Mouse (Mus musculus) embryonic facial prominence, embryonic 10.5 days (tissue): ENCODE measurements around the gene Ssc5d. TPM values are rescaled to one million over a fixed set of nuclear protein-coding genes. Genes with fewer than 3 reads are reported as not detected.
A peak's percentile ranks its signal among the peaks of the same experiment; 100 is the strongest.

ENCODE experiments used
- DNase-seq: peaks from one replicate; pipeline ENCODE4 v3.0.0-alpha.2; 2017; ENCODE audit warnings: low spot score
- H3K27ac ChIP-seq: fragments of 300-500 bp; sonication (generic); replicated peaks from 2 replicates; pipeline ENCODE4 v1.5.1; 2016; ENCODE audit warnings: mild to moderate bottlenecking
- H3K27me3 ChIP-seq: fragments of 300-500 bp; sonication (generic); replicated peaks from 2 replicates; pipeline ENCODE4 v1.6.1; 2016; ENCODE audit warnings: low read depth, mild to moderate bottlenecking; ENCODE audit not compliant: poor library complexity, severe bottlenecking
- H3K36me3 ChIP-seq: fragments of 300-500 bp; sonication (generic); replicated peaks from 2 replicates; pipeline ENCODE4 v1.6.1; 2016; ENCODE audit warnings: mild to moderate bottlenecking, moderate library complexity
- H3K4me1 ChIP-seq: fragments of 300-500 bp; sonication (generic); 2 replicates; pipeline ENCODE4 v1.6.1; 2016
- H3K4me3 ChIP-seq: fragments of 300-500 bp; sonication (generic); 2 replicates; pipeline ENCODE4 v1.5.1; 2016; ENCODE audit warnings: mild to moderate bottlenecking, moderate library complexity
- H3K9me3 ChIP-seq: fragments of 300-500 bp; sonication (generic); 2 replicates; pipeline ENCODE4 v1.6.1; 2016; ENCODE audit warnings: mild to moderate bottlenecking
- WGBS: fragments of 180-500 bp; shearing (Covaris S2); methylation state at CpG from one replicate; pipeline ENCODE4 v1.1.7; 2016; 5-methylcytosine and 5-hydroxymethylcytosine counted together
- polyA plus RNA-seq: library from polyadenylated mRNA; unstranded; fragments of >200 nt; fragmentation: Nextera tagmentation; extraction: Ambion mirVana; gene quantifications from 2 replicates; pipeline ENCODE4 v1.2.1, GENCODE M21; 2016

Gene Ssc5d
- polyA plus RNA-seq, 1 experiment from 2014 or later: 1.4 TPM

GRCm38 (mm10) chr7:4964988-4965387 is 39.4 kb downstream of the Ssc5d start:
- no peaks in the 10 kb centered on the region for H3K36me3 ChIP-seq
- 81% methylated on average over 5 of the region's 5 CpGs for WGBS
- no peaks in the 10 kb centered on the region for H3K27me3 ChIP-seq
- no peak for DNase-seq
- H3K4me1 ChIP-seq: peaks cover 12% of the 10 kb centered on the region
- no peak overlapping the region for H3K4me3 ChIP-seq
- H3K9me3 ChIP-seq: no peaks in the 10 kb centered on the region
- H3K27ac ChIP-seq: no peak overlapping the region

- Histone ChIP-seq H3K4me3 (no peak within 1 kb of the TSS), H3K9me3 (no peaks in the 10 kb centered on the region), H3K27ac (no peak within 1 kb of the TSS; the same call in 1 of the 2 replicates), H3K27me3 (no peaks in the 10 kb centered on the region), H3K4me1 (0 out of 2 replicates have a peak, but pooled peaks cover 3% of the 10 kb centered on the region), H3K36me3 (no peaks in the 10 kb centered on the region)
- 42% methylated on average over 6 of the region's 6 CpGs for WGBS
- no peak for DNase-seq
These were observed 45.5 kb downstream of the Ssc5d start, which contains the start of gene Sbk3 for GRCm38 (mm10) chr7:4971068-4971467. TSS of gene Sbk3 (minus strand) at chr7:4971168.

- Histone ChIP-seq H3K36me3 (no peaks in the 10 kb centered on the region), H3K4me1 (0 out of 2 replicates have a peak, but pooled peaks cover 3% of the 10 kb centered on the region), H3K27me3 (no peaks in the 10 kb centered on the region), H3K27ac (no peak overlapping the region; the same call in 1 of the 2 replicates), H3K4me3 (no peak overlapping the region), H3K9me3 (no peaks in the 10 kb centered on the region)
- DNase-seq: no peak
- WGBS: 26% methylated on average over 7 of the region's 7 CpGs
These were observed 46.1 kb downstream of the Ssc5d start for GRCm38 (mm10) chr7:4971710-4972109.

- 70% methylated on average over 18 of the region's 18 CpGs for WGBS
- no peak overlapping the region for H3K4me3 ChIP-seq
- no peaks in the 10 kb centered on the region for H3K27me3 ChIP-seq
- no peaks in the 10 kb centered on the region for H3K36me3 ChIP-seq
- H3K27ac ChIP-seq: no peak overlapping the region
- H3K9me3 ChIP-seq: peaks cover 4% of the 10 kb centered on the region; the same call in 1 of the 2 replicates
- DNase-seq: no peak
- 0 out of 2 replicates have a peak, but pooled peaks cover 3% of the 10 kb centered on the region for H3K4me1 ChIP-seq
These were observed 46.9 kb downstream of the Ssc5d start for GRCm38 (mm10) chr7:4972321-4973047.

- no peak overlapping the region for H3K27ac ChIP-seq
- DNase-seq: no peak
- H3K9me3 ChIP-seq: peaks cover 4% of the 10 kb centered on the region; the same call in 1 of the 2 replicates
- no peak overlapping the region for H3K4me3 ChIP-seq
- H3K27me3 ChIP-seq: no peaks in the 10 kb centered on the region
- H3K36me3 ChIP-seq: no peaks in the 10 kb centered on the region
- 0 out of 2 replicates have a peak, but pooled peaks cover 3% of the 10 kb centered on the region for H3K4me1 ChIP-seq
- 57% methylated on average over 4 of the region's 4 CpGs for WGBS
These were observed 49.9 kb downstream of the Ssc5d start for GRCm38 (mm10) chr7:4975455-4975854.

- 90% methylated on average over 7 of the region's 7 CpGs for WGBS
- no peak overlapping the region for H3K4me3 ChIP-seq
- 0 out of 2 replicates have a peak, but pooled peaks cover 2% of the 10 kb centered on the region for H3K4me1 ChIP-seq
- H3K27me3 ChIP-seq: no peaks in the 10 kb centered on the region
- no peak for DNase-seq
- no peak overlapping the region for H3K27ac ChIP-seq
- H3K36me3 ChIP-seq: no peaks in the 10 kb centered on the region
- peaks cover 4% of the 10 kb centered on the region; the same call in 1 of the 2 replicates for H3K9me3 ChIP-seq
These were observed 51.2 kb downstream of the Ssc5d start for GRCm38 (mm10) chr7:4976832-4977231.

GRCm38 (mm10) chr7:4988250-4988649 is 62.7 kb downstream of the Ssc5d start:
- Histone ChIP-seq H3K27me3 (peaks cover 25% of the 10 kb centered on the region), H3K4me1 (no peaks in the 10 kb centered on the region), H3K27ac (no peak overlapping the region), H3K9me3 (peaks cover 19% of the 10 kb centered on the region), H3K36me3 (peaks cover 20% of the 10 kb centered on the region), H3K4me3 (no peak overlapping the region)
- no peak for DNase-seq
- WGBS: 75% methylated on average over 2 of the region's 2 CpGs

- peaks cover 35% of the 10 kb centered on the region for H3K4me1 ChIP-seq
- DNase-seq: no peak
- no peak overlapping the region for H3K27ac ChIP-seq
- peaks cover 36% of the 10 kb centered on the region for H3K27me3 ChIP-seq
- H3K4me3 ChIP-seq: peak overlapping the region; percentile 77
- WGBS: 27% methylated on average over 55 of the region's 55 CpGs
- peaks cover 37% of the 10 kb centered on the region for H3K9me3 ChIP-seq
- peaks cover 35% of the 10 kb centered on the region for H3K36me3 ChIP-seq
These were observed 67.9 kb downstream of the Ssc5d start for GRCm38 (mm10) chr7:4993347-4993998.

GRCm38 (mm10) chr7:4993999-4994788 is 68.6 kb downstream of the Ssc5d start:
- Histone ChIP-seq H3K36me3 (peaks cover 35% of the 10 kb centered on the region), H3K4me1 (peaks cover 35% of the 10 kb centered on the region), H3K27me3 (peaks cover 36% of the 10 kb centered on the region), H3K9me3 (peaks cover 37% of the 10 kb centered on the region), H3K27ac (no peak overlapping the region), H3K4me3 (peak overlapping the region; percentile 77)
- WGBS: 43% methylated on average over 59 of the region's 59 CpGs
- no peak for DNase-seq

Other genes starting within 250 kb of the Ssc5d start
- 131 and 136 TPM in 2 replicates for gene Hspbp1, start 240.7 kb upstream of the Ssc5d start, polyA plus RNA-seq
- 2.0 and 2.2 TPM in 2 replicates for gene Brsk1, start 235.2 kb upstream of the Ssc5d start, polyA plus RNA-seq
- gene Tmem150b, start 200.5 kb upstream of the Ssc5d start, polyA plus RNA-seq: 0.14 and 0.20 TPM in 2 replicates
- gene Kmt5c, start 185.7 kb upstream of the Ssc5d start, polyA plus RNA-seq: 102 and 103 TPM in 2 replicates
- gene Cox6b2, start 172.7 kb upstream of the Ssc5d start, polyA plus RNA-seq: 42.5 and 46.0 TPM in 2 replicates
- gene Fam71e2, start 154.5 kb upstream of the Ssc5d start, polyA plus RNA-seq: not detected in 2 replicates
- 0.15 and 0.19 TPM in 2 replicates for gene Il11, start 142.9 kb upstream of the Ssc5d start, polyA plus RNA-seq
- not detected in 2 replicates for gene Tmem190, start 142.8 kb upstream of the Ssc5d start, polyA plus RNA-seq
- 4.1 and 4.2 TPM in 2 replicates for gene Tmem238, start 136.1 kb upstream of the Ssc5d start, polyA plus RNA-seq
- 386 and 403 TPM in 2 replicates for gene Rpl28, start 132.9 kb upstream of the Ssc5d start, polyA plus RNA-seq
- 422 and 438 TPM in 2 replicates for gene Ube2s, start 113.2 kb upstream of the Ssc5d start, polyA plus RNA-seq
- gene Shisa7, start 81.1 kb upstream of the Ssc5d start, polyA plus RNA-seq: 0.23 and 0.35 TPM in 2 replicates
- gene Isoc2b, start 55.5 kb upstream of the Ssc5d start, polyA plus RNA-seq: 2.6 and 4.1 TPM in 2 replicates
- 0.68 and 0.86 TPM in 2 replicates for gene Isoc2a, start 48.6 kb upstream of the Ssc5d start, polyA plus RNA-seq
- gene Gm36210, start 19.3 kb upstream of the Ssc5d start, polyA plus RNA-seq: 0.22 TPM in 1 of 2 replicates, not detected in the other
- gene Zfp628, start 10.6 kb upstream of the Ssc5d start, polyA plus RNA-seq: 4.5 and 4.6 TPM in 2 replicates
- gene Nat14, start 3.8 kb upstream of the Ssc5d start, polyA plus RNA-seq: 4.9 and 5.3 TPM in 2 replicates
- gene Sbk2, start 38.6 kb downstream of the Ssc5d start, polyA plus RNA-seq: 0.09 TPM in 1 of 2 replicates, not detected in the other
- gene Sbk3, start 45.4 kb downstream of the Ssc5d start, polyA plus RNA-seq: 0.05 TPM in 1 of 2 replicates, not detected in the other
- 24.8 and 29.3 TPM in 2 replicates for gene Zfp579, start 70.4 kb downstream of the Ssc5d start, polyA plus RNA-seq
- gene Zfp524, start 88.6 kb downstream of the Ssc5d start, polyA plus RNA-seq: 7.8 and 8.0 TPM in 2 replicates
- 55.6 and 56.5 TPM in 2 replicates for gene Fiz1, start 88.9 kb downstream of the Ssc5d start, polyA plus RNA-seq
- gene Gm44973, start 89.7 kb downstream of the Ssc5d start, polyA plus RNA-seq: 0.38 and 1.3 TPM in 2 replicates
- gene Zfp865, start 94.6 kb downstream of the Ssc5d start, polyA plus RNA-seq: 6.1 and 6.6 TPM in 2 replicates
- gene Ccdc106, start 94.8 kb downstream of the Ssc5d start, polyA plus RNA-seq: 7.9 and 8.0 TPM in 2 replicates
- gene 4632433K11Rik, start 108.3 kb downstream of the Ssc5d start, polyA plus RNA-seq: not detected in 2 replicates
- gene Zfp784, start 112.7 kb downstream of the Ssc5d start, polyA plus RNA-seq: 2.7 and 2.8 TPM in 2 replicates
- gene Zfp580, start 125.8 kb downstream of the Ssc5d start, polyA plus RNA-seq: 29.8 and 33.9 TPM in 2 replicates
- 182 and 189 TPM in 2 replicates for gene U2af2, start 136.4 kb downstream of the Ssc5d start, polyA plus RNA-seq
- gene Epn1, start 154.4 kb downstream of the Ssc5d start, polyA plus RNA-seq: 56.7 and 58.8 TPM in 2 replicates
- gene Rfpl4, start 191.2 kb downstream of the Ssc5d start, polyA plus RNA-seq: not detected in 2 replicates
- 0.20 TPM in 2 replicates for gene Rasl2-9, start 200.2 kb downstream of the Ssc5d start, polyA plus RNA-seq
- 0.01 TPM in 1 of 2 replicates, not detected in the other for gene Vmn1r55, start 223.9 kb downstream of the Ssc5d start, polyA plus RNA-seq